Mouse (Mus musculus) thymus, postnatal 4 days (tissue): ENCODE results near the gene Wdfy3.
"Not testable (repeated sequence)": the region's sequence is repeated elsewhere in the genome, so short reads cannot be mapped to it uniquely, and the experiment has no call there.

Experiments
- DNase-seq: peaks from one replicate; pipeline ENCODE4 v3.0.0; 2021

The Wdfy3 gene

DNA sequence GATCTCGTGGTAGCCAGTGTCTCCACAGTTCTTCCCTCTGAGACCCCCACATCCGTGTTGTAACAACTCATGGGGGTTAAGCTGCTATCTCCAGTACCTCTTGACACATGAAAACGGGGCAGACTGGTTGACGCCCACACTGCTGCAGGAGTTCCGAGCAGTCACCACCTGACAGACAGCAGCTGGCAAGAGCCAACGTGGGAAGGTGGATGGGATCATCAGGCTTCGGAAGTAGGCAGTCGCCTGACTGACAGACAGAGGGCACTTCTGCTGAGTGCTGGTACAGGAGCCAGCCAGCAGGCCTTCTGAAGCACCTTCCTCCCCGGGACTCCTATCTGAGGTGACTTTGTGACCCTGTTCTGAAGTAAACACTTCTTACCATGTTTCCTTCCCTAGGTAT lies 191.3 kb downstream of the Wdfy3 start:
- no peak for DNase-seq

DNA sequence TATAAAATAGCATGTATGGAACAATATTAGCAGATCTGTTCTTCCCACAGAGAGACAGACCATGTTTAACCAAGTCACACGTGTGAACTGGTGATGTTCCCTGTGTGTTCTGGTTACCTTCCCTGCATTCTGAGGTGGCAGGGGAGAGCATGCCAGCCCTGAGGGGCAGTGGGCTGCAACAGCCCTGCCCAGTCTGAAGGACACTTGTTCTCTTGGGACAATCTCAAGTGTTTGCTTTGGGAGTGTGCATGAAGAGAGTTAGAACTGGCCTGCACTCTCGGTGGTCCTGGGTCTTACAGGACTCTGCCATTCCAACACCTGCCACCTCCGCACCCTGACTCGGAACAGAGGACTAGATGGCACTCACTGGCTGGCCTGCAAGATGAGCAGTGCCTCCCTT lies 193.5 kb downstream of the Wdfy3 start:
- no peak for DNase-seq

DNA sequence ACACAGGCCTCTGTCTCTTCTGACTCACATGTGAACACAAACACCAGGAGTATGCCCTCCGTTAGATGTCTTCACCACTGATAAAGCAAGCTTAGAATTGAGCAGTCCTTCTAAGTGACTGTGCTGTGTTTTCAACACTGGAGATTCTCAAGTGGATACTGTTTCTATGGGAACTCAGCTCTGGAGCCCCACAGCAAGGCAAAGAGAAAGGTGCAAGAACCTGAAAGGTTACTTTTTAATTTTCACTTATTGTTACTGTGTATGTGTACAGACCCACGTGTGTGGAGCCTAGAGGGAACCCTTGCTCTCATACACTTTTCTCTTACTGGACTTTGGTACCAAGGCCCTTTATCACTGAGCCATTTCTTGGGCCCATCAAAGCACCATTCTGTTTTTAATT lies 203.0 kb downstream of the Wdfy3 start:
- no peak for DNase-seq

DNA sequence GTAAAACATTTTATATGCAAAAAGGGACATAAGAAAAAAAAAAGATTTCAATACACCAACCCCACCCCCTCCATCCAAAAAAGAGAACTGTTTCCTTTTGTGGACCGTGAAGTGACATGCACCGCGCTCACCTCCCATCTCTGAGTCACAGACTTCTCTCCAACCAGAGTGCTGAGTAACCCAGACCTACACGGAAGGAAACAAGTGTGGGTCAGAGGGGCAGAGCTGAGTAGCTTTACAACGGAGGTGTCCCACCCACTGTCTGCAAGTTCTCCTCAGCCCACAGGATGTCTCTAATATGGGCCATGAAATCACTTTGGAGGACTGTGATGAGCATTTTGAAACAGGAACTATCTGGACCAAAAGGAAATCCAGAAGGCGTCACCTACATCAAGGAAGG lies 205.8 kb downstream of the Wdfy3 start:
- DNase-seq, result no peak

DNA sequence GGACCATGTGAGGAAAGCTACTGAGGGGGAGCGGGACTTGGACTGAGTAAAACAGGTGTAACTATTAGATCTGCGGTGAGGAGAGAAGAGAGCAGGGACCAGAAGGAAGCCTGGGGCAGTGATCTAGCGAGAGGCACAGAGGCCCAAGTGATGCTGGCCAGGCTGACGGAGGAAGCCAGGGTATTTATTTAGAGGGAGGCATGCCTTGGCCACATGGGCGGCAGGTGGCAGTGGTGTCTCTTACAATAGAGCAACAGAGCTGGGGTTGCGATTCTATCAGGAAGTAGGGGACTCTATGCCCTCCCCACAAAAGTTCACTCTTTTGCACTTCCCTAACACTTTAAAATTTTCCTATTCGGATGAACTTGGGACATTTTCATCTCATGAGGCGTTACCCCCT lies 207.1 kb downstream of the Wdfy3 start:
- no peak for DNase-seq

DNA sequence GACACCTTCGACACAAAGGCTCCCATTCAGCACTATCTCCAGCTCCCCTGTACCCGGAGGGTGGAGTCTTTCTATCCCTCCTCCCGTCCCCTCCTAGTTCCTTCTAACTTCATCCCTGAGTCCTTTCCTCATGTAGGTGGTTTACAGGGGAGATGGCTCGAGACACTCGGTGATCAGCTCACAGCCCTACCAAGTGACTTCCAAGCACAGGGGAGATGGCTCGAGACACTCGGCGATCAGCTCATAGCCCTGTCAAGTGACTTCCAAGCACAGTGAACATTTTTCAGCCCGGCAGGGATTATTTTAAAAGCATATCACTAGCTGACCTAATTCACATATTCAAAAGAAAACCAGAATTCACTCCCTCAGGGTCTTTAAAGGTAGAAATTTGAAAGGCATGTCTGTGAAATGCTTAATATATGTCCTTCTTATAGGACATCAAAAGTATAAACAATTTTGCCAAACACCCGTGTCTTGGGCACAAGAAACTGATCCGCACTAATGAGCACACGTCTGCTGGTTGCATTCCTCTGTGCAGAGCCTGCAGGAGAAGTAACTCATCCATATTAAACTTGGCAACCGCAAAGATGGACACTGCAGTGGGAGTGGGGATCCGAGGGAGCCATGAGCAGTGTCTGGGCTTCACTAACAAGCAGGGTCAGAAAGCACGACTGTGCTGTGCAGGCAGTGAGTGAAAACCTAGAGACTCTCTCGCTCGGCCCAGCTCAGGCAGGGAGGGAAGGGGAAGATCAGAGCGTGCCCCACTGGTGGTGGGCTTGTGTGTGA lies 207.7 kb downstream of the Wdfy3 start:
- no peak for DNase-seq

DNA sequence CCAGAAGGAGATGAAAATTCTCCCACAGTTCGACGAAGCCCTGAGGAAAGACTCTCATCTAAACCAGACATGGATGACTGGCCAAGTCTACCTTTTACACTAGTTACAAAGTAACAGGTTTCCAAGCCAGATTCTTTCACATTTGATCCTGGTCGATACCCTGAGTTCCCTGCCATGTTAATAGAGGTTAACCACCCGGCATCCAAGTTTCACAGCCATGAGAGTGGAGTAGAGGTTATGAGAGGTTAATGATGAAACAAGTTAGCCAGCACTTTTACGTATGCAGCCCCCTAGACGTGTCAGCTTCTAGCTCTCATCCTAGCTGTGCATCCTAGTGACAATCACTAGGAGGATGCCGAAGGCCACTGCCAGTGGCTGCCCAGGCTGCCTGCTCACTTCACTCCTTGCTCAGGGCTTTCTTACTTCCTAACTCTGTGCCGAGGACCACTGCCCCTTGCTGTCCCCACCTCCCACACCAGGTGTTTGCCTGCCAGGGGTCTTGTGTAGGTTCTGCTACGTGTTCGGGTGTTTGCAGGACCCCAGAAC lies 210.8 kb downstream of the Wdfy3 start:
- no peak for DNase-seq

DNA sequence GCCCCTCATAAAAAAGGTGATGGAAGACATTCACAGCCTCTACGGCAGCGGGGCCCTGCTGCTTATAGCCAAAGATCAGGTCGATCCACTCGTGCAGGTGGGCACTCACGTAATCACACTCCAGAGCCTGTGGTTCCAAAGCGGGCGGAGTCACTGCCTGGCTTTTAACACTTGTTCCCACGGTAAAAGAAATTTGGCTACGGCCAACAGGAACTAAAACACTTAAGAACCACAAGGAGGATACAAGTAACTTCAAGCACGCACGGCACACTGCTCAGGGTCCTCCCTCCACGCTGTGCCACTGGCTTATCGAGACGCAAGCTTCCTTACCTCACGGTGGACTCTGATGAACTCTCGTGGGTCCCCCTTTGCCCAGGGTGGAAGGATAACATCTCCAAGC lies 214.2 kb downstream of the Wdfy3 start:
- no peak for DNase-seq

DNA sequence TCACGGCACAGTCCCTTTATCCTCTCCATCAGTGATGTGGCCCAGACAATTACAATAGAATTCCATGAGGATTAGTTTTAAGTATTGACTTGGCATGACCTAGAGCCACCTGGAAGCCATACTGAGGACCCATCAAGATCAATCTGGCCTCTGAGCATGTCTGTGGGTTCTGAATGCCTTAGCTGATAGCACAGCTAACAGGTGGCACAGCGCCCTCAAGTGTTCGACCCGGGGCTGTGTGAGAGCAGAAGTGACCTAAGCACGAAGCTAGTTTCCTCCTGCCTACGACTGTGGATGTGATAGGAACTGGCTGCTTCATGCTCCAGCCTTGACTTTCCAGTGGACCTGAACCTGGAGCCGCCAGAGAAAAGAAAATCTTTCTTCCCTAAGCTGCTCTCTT lies 215.1 kb downstream of the Wdfy3 start:
- peak; percentile 18 for DNase-seq

DNA sequence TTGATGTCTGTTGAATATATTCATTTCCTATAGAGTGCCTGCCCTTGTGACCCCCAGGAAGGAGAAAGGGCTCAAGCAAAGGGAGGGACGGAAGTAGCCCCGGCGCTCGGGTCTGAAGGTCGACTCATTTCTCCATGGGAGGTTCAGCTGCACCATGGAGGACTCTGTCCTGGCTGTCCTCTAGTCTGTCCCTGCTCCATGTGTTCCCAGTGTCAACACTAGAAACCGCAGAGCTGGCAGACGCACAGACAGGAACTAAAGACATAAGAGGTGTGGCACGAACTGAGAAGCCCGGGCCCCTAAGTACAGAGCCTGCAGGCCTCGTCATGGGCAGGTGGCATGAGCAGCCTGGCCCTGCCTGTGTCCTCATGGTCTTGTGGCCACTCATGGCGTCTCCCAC lies 215.6 kb downstream of the Wdfy3 start:
- no peak for DNase-seq

DNA sequence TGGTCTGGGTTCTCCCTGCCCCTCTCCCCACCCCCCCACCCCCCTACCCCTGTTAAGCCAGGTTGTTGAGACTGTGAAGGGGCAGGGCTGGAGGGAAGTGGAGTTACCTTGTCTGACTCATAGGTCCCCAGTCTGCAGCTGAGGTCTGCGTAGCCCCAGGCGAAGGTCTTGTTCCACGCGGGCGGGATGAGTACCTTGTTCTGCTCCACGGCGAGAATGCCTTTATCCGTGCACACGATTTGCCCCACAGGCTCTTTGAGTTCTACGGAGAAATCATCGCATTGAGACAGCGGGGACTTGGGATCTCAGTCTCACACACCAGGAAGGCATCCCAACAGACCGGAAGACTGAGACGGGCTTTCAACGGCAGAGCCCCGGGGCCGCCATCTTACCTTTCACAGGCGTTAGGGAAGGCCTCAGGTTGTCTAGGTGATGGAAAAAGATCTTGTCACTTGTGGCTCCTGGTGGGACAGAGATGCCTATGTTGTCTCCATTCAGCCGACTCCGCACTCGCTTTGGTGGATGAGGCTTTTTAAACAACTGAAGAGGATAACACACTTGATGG lies 217.5 kb downstream of the Wdfy3 start:
- DNase-seq, result no peak

DNA sequence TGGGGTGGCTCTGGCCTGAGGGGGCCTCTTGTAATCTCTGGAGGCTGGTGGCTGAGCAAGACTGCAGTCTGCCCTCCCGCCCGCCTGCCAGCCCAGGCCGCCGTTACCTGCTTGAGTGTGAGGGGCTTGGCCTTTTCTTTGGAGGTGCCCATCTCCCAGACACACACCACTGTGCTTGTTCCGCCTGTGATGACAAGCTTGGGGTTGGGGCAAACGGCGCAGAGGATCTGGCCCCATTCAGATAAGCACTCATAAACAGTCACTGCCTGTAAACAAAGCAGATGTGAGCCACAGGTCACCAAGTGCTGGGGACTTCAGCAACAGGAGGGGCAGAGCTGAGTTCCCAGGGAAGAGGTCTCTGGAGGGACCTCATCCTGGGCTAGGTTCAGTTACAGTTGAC lies 218.6 kb downstream of the Wdfy3 start:
- no peak for DNase-seq

DNA sequence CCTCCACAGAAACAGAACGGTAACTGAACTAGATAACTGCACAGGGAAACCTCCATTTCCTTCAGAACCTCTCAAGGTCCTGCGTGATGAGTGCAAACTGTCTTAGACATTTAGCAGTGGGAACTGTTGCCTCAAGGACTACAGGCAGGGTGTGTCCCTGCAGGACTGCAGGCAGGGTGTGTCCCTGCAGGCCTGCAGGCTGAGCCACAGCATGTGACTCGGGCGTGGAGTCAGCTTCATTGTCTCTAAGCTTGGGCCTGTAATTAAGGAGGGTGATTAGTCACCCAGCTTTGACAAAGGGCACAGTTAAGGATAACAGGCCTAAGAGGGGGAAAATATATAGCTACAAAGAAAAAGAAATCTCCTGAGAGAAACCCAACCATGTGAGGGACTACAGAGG lies 222.0 kb downstream of the Wdfy3 start:
- no peak for DNase-seq

DNA sequence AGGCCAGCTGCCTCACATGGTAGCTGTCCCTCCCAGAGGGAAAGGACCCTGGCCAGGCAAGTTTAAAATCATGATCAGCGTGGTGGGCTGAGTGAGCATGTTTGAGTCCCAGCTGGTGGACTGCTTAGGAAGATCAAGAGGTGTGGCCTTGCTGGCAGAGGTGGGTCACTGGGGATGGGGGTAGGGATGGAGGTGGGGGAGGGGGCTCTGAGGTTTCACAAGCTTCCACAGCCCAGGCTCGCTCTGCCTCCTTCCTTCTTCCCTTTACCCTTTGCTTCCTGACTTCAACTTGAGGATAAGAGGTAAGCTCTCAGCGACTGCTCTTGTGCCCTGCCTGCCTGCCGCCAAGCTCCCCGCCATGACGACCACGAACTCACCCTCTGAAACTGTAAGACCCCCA lies 222.4 kb downstream of the Wdfy3 start:
- no peak for DNase-seq

DNA sequence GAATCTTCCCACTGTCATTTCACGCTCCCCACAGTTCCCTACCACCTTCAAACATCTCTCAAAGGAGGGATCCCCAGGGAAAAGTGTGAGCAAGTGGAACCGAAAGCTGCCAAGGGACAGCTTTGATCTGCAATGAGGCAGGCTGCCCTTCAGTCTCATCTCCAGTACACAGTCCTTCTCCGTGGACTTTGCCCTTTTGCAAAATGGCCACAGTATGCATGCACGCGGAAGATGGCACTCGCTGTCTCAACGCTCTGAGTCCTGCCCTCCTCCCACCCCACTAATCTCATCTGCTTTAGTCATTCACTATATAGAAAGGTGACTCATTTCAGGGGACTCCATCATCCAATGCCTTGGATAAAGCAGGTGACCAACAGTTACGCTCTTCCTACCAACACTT lies 223.8 kb downstream of the Wdfy3 start:
- no peak for DNase-seq

DNA sequence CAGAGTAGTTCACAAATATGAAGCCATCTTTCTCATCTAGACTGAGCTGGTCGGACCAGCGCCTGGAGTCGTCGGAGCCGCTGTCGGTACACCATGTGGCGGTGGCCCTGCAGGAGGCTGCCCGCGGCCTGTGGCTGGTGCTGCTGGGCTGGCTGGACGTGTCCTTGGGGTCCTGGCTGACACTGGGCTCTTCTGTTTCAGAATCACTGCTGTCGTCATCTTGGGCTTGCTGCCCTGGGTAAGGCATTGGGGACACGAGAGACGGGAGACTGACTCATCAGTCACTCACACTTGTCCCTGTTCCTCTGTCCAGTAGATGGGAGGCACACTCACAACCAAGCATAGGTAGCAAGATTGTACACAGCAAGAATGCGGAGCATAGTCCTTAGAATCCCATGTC lies 224.7 kb downstream of the Wdfy3 start:
- DNase-seq, result no peak

DNA sequence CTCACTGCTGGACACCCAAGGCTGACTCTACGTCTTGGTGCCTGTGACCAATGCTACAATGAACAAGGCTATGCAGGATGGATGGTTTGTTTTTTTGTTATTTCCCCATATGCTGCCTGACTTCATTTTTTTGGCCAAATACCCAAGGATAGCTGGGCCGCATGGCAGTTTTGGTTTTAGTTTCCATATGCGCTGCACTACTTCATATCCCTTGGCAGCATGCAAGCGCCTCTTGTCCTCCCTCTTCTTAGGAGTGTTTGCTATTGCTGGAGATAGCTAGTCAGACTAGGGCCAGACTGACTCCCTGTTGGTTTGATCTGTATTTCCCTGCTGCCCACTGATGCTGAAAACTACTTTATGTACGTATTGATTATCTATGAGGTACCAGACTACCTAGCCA lies 229.2 kb downstream of the Wdfy3 start:
- DNase-seq, result no peak

DNA sequence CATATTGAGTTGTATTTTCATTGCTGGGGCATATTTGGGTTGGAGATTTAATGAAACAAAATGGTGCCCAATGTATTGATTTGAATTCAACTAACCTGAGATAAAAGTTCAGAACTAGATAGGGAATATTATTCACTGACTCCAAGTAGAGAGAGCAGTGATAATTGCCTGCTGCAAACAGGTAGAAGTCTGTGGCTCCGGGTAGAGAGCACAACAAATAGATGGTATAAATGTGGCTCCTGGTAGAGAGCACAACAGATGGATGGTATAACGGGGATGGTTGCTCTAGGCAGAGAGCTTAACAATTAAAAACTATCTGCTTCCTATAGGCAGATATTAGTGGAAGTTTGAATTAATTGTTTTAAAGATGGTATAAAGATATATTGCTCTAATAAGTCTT lies 232.1 kb downstream of the Wdfy3 start:
- not testable (repeated sequence) for DNase-seq

DNA sequence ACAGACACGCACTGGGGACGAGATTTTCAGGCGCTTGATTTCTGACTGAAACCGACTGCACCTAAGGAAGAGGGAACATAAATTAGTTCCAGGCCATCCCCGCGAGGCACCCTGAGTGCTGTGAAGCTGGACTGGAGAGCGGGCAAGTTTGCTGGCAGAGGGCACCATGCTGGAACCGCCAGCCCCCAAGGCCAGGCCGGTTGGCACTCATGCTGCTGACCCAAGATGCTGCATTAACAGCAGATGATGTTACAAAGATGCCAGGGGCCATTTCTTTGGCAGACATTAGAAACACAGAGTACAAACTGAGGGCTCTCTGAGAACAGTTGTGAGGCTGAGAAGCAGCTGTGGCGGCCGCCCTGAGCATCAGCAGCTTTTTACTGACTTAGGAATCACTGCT lies 233.5 kb downstream of the Wdfy3 start:
- DNase-seq, result no peak

DNA sequence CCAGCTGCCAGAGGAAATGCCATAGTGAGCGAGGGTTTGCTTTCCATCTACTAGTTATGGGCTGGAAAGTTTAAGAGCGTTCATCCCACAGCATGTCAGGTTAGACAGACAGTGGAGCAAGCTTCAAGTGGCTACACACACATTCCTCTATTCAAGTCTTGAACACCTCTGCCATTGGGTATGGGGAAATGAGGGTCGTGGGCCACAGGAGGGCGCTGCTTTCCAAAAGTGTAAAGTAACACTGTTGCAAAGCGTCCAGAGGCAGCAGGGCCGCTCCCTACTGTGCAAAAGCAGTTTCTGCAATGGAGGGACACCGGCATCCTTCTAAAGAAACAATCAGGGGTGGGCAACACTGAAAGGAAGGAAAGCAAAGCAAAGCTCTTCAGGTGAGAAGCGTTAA lies 235.8 kb downstream of the Wdfy3 start:
- DNase-seq, result peak; percentile 15

DNA sequence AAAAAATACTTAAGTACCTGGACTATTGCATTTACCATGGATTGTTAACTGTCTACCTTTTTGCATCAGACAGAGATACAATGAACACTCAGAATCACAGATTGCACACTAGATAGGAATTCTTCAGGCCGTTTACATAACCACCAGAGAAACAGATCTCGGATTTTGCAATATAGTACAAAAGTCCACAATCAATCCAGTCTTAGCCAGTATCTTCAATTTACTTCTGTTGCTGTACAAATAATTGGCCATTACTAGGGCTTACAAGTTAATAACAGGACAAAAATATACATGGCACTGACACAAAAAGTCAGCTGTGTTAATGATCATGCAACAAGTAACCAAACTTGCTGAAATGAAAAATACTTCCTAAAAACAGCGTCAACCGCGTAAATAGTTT lies 236.7 kb downstream of the Wdfy3 start:
- no peak for DNase-seq

DNA sequence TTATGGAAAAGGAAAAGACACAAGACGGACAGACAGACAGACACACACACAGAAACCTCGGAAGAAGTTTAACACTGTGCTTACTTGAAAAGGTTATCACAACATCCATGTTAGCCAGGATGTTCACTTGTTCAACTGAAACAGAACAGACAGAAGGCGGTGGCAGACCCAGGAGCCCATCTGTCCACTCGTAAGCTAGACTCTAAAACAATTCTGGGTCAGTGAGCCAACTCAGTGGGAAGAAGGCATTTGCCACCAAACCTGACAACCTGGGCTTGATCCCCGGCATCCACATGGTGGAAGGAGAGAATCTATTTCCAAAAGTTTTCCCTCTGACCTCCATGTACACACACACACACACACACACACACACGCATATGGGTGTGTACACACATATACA lies 237.7 kb downstream of the Wdfy3 start:
- no peak for DNase-seq

DNA sequence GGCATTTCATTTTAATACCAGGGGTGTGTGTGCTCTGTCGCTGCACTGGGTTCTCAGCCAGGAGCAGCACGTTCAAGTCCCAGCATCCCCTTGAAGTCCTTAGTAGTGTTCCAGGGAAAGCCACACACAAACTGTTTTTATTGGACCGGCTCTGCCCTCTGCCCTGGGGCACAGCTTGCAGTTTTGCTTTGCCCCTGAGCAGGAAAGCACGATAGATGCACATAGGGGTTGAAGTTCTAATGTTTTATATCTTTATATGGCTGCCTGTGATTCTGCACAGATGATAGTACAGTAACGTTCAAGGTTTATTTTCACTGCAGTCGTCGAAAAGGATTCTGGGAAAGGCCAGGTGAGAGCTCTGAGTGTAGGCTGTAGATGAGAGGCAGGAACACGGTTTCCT lies 239.5 kb downstream of the Wdfy3 start:
- no peak for DNase-seq

DNA sequence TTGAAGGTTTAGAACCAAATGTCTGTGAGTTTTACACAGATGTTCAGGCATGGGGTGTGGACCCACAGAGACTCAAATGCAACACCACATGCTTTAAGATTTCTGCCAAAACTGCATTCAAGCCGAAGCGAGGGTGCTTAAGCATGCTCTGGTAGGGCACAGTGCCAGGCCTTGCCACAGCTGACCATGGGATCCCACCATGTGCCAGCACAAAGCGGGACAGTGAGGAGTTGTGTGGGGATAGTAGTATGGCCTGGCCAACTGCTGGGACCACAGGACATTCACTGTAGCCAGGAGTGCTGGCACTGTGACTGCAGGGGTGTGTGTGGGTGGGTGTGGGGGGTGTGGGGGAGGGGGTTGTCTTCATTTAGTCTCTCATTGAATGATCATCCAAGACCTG lies 240.8 kb downstream of the Wdfy3 start:
- DNase-seq, result no peak

DNA sequence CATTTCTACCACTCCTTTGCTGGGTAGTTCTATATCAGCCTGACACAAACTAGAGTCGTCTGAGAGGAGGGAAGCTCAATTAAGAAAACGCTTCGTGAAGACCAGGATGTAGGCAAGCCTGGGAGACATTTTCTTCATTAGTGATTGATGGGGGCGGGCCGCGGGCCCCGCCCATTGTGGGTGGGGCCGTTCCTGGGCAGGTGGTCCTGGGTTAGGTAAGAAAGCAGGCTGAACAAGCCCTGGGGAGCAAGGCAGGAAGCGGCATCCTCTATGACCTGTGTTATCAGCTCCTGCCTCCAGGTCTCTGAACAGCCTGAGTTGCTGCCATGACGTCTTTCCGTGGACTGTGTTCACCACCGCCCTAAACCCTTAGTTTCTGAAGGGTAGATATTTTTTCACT lies 242.2 kb downstream of the Wdfy3 start:
- DNase-seq, result no peak
